Comparison of ENCODE assay signal across 8 mouse cellular contexts in genomic region chr10:69211560-69211959, GRCm38 (mm10). TPM values are rescaled to one million over a fixed set of nuclear protein-coding genes. Genes with fewer than 3 reads are reported as not detected.
DNase-seq lines count a peak whose midpoint lies in the region; ATAC-seq and TF ChIP-seq lines count a peak whose summit lies in the region.

No protein-coding gene starts in this region.

- H3K9me3 ChIP-seq in embryonic facial prominence, embryonic 11.5 days (replicated peaks; ENCODE audit: control insufficient read depth, low read length): no peaks in the 10 kb centered on the region
- H3K9me3 ChIP-seq in liver, embryonic 12.5 days (replicated peaks): no peaks in the 10 kb centered on the region

- TF ChIP-seq POLR2A in myocyte (IDR thresholded peaks at IDR 0.05; ENCODE audit: insufficient read length, low read depth): no peak

- ATAC-seq in embryonic facial prominence, embryonic 11.5 days (replicated peaks; ENCODE audit: insufficient number of reproducible peaks, low FRiP score, low TSS enrichment, low read depth): no peak
- ATAC-seq in liver, embryonic 12.5 days: no peak

- peak overlapping the region; percentile 82 for H3K4me3 ChIP-seq in embryonic facial prominence, embryonic 11.5 days (ENCODE audit: low read depth, low read length)
- peak overlapping the region; percentile 64 for H3K4me3 ChIP-seq in liver, embryonic 12.5 days
- H3K4me3 ChIP-seq in myocyte: peak overlapping the region; percentile 65

- H3K36me3 ChIP-seq in embryonic facial prominence, embryonic 11.5 days (replicated peaks; ENCODE audit: control insufficient read depth, insufficient read depth, low read depth, low read length): no peaks in the 10 kb centered on the region
- H3K36me3 ChIP-seq in liver, embryonic 12.5 days: peaks cover 18% of the 10 kb centered on the region
- peaks cover 9% of the 10 kb centered on the region for H3K36me3 ChIP-seq in myocyte (ENCODE audit: control insufficient read depth, insufficient read depth)

- peak overlapping the region; percentile 96 for H3K9ac ChIP-seq in embryonic facial prominence, embryonic 11.5 days (replicated peaks; ENCODE audit: low read length)
- 0 out of 2 replicates have a peak overlapping the region, but pooled peaks have one; percentile 66 for H3K9ac ChIP-seq in liver, embryonic 12.5 days

- H3K4me2 ChIP-seq in embryonic facial prominence, embryonic 11.5 days (ENCODE audit: low read depth, low read length): peak overlapping the region; percentile 91
- H3K4me2 ChIP-seq in liver, embryonic 12.5 days: peak overlapping the region; percentile 82
- peak overlapping the region; percentile 68 for H3K4me2 ChIP-seq in myocyte (ENCODE audit: low read depth)

- no peaks in the 10 kb centered on the region for H3K27me3 ChIP-seq in embryonic facial prominence, embryonic 11.5 days (ENCODE audit: control insufficient read depth, insufficient read depth, low read length)
- peaks cover 43% of the 10 kb centered on the region for H3K27me3 ChIP-seq in liver, embryonic 12.5 days (replicated peaks)
- no peaks in the 10 kb centered on the region for H3K27me3 ChIP-seq in myocyte (ENCODE audit: control insufficient read depth, insufficient read depth, insufficient read length)

- peaks cover 15% of the 10 kb centered on the region for H3K79me2 ChIP-seq in myocyte (ENCODE audit: control insufficient read depth, insufficient read depth)

- peak; percentile 44 for DNase-seq in kidney, adult 9 months
- DNase-seq in kidney, postnatal 14 days: no peak
- DNase-seq in embryonic facial prominence, embryonic 11.5 days (ENCODE audit: low spot score): peak; percentile 21
- DNase-seq in heart, postnatal 10 days: peak; percentile 56 to 58
- DNase-seq in adipocyte (ENCODE audit: low spot score): no peak
- DNase-seq in layer of hippocampus, postnatal 10 days (ENCODE audit: low spot score in 2 of 2): no peak

- no peak overlapping the region for H3ac ChIP-seq in myocyte (ENCODE audit: control insufficient read depth, insufficient read length)

- intact Hi-C loops in heart, postnatal 10 days (cut with DNase I): no loop called here

- H3K27ac ChIP-seq in embryonic facial prominence, embryonic 11.5 days (replicated peaks; ENCODE audit: low read depth, low read length): peak overlapping the region; percentile 95; the same call in 1 of the 2 replicates
- H3K27ac ChIP-seq in liver, embryonic 12.5 days: peak overlapping the region; percentile 85; the same call in 1 of the 2 replicates

- 54% methylated on average over 8 of the region's 8 CpGs for WGBS in embryonic facial prominence, embryonic 11.5 days
- WGBS in liver, embryonic 12.5 days (ENCODE audit: insufficient replicate concordance): 15% methylated on average over 8 of the region's 8 CpGs

- H3K4me1 ChIP-seq in embryonic facial prominence, embryonic 11.5 days (ENCODE audit: control insufficient read depth, insufficient read depth, low read length): no peaks in the 10 kb centered on the region
- H3K4me1 ChIP-seq in liver, embryonic 12.5 days: peaks cover 31% of the 10 kb centered on the region

TF ChIP-seq in myocyte, 11 proteins besides CTCF, POLR2A, EP300 and RAD21:
- TF ChIP-seq USF1 (IDR thresholded peaks at IDR 0.05; ENCODE audit: low read depth): no peak
- TF ChIP-seq MYOG (IDR thresholded peaks at IDR 0.05; ENCODE audit: control insufficient read depth in 1 of 3, insufficient read depth in 1 of 3, insufficient read length in 2 of 3, low read depth in 2 of 3): no peak
- TF ChIP-seq MAX (IDR thresholded peaks at IDR 0.05; ENCODE audit: low read depth): no peak
- no peak for TF ChIP-seq TCF3 (IDR thresholded peaks at IDR 0.05; ENCODE audit: insufficient read length, low read depth)
- no peak for TF ChIP-seq REST (IDR thresholded peaks at IDR 0.05; ENCODE audit: insufficient read depth, insufficient read length)

RNA-seq across cellular contexts. Expression of gene A930033H14Rik, which starts 1.3 kb away (rescaled TPM):
- polyA plus RNA-seq in embryonic facial prominence, embryonic 11.5 days (2014; fragmentation: Nextera tagmentation; extraction: Ambion mirVana): 1.1 and 1.9 TPM in 2 replicates
- total RNA-seq in heart, postnatal 10 days (2021): 1 to 10 TPM; 3.2 to 5.1 TPM
- 0.81 TPM in 2 replicates for polyA plus RNA-seq in liver, embryonic 12.5 days (2016; fragmentation: Nextera tagmentation; extraction: Ambion mirVana)
- 1.9 TPM for polyA plus RNA-seq in myocyte (2012; fragmentation: generic; extraction: Trizol)
- 1 to 10 TPM; 4.3 to 5.5 TPM for total RNA-seq in layer of hippocampus, postnatal 10 days (2021)

Comparison
In these comparisons a context has a peak if more than half of its experiments do, and no peak if none do; other contexts are left out.
1. DNase-seq: peak in kidney, adult 9 months (single experiment), embryonic facial prominence, embryonic 11.5 days (single experiment) and heart, postnatal 10 days (2 of 2); none in kidney, postnatal 14 days (single experiment), adipocyte (single experiment) and layer of hippocampus, postnatal 10 days (0 of 2).
2. Peak in every context shown above with its lines, with median percentiles within 50 percentile points of each other: H3K4me2 ChIP-seq and H3K4me3 ChIP-seq.